Mouse (Mus musculus) heart, adult 2 months (tissue): Measurements from ENCODE around the gene Irx6.

ENCODE experiments used
- CTCF ChIP-seq: fragments of 200-600 bp; IDR thresholded peaks from 2 replicates; pipeline ENCODE4 v1.8.1; 2022; ENCODE audit warnings: antibody characterized with exemption, mild to moderate bottlenecking, moderate library complexity
- EP300 ChIP-seq: fragments of 200-500 bp; IDR thresholded peaks from 2 replicates; pipeline ENCODE4 v1.6.1; 2011; ENCODE audit warnings: low read depth, low read length, control low read depth; ENCODE audit not compliant: insufficient read depth
- POLR2A ChIP-seq: fragments of 200-500 bp; IDR thresholded peaks from 2 replicates; pipeline ENCODE4 v1.6.1; 2011; ENCODE audit warnings: mild to moderate bottlenecking, low read depth, low read length, control low read depth; ENCODE audit not compliant: insufficient read depth

DNA sequence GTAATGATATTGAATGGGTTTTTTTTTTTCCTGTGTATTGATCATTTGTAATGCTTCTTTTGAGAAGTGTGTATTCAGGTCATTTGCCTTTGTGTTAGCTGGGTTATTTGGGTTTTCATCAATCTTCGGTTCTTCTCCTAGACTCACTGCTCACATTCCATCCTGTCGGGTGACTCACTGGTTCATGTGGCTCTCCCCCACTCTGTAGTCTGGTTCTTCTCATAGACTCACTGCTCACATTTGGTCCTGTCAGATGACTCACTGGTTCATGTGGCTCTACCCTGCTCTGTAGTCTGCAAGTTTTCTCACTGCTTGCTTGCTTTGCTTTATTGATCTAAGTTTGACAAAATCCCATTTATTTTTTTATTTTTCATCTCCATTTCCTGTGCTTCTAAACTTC lies 32.2 kb downstream of the Irx6 start:
- TF ChIP-seq POLR2A, result no peak
- no peak for TF ChIP-seq CTCF
- no peak for TF ChIP-seq EP300
